Mouse (Mus musculus): ENCODE measurements at regions not wholly inside any gene's neighbourhood (a gene's known extent, or its start where the extent isn't known, plus 50 kb on each side); places are given as distances from the start of the nearest gene placed in this dataset.

DNA sequence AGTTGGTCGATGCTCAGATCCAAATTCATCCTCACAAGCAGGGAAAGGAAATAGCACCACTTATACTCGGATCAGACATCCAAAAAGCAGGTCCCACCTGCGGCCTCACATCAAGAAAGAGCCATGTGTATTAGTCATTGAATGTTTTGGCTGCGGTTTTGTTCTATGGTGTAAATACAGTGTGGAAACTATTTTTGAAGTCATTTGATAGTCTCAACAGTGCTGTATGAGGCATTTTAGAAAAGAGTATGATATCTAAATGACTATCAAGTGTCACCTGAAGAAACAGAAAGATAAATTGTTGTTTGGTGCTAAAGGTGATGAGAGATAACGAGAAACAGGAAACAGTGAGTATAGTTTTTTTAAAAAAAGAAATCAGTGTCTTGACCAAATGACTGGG is 74.7 kb downstream of the Cep44 start:
- no peak for DNase-seq (ENCODE audit: low spot score in 2 of 2)

DNA sequence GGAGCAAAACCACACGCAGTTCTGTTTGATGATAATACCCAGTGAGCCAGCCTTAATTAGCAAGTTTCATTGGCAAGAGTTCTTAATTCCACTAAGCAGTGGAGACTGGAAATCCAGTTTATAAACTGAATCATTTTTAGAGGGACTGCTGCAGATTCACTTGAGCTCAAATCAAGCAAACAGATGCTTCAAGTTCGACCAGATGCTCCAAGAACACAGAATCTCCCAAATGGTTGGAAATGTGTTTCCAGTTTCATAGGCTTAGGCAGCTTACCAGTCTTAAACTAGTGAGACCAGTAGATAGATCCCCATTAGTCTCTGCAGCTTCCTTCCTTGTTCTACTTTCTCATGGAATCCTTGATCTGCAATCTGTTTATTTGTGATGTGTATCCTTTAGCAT is 75.7 kb downstream of the Cep44 start:
- peak in 1 of 2 experiments; percentile 29 for DNase-seq (ENCODE audit: low spot score in 2 of 2)

DNA sequence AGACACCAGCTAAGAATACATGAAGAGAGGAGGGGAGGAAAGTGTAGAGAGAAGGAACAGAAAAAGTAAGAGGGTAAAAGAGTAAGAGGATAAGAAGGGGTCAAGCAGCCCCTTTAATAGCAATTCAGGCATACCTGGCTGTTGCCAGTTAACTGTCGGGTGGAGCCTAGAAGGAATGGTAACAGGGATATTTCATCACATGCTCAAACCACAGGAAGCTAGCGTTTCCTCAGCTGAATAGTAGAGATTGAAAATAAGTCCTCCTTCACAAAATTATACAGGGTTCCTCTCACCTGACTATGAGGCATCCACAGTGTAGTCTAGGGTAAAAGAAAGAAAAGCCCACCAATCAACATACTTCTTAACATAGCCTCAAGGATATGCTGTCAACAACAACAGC is 76.5 kb downstream of the Cep44 start:
- DNase-seq (ENCODE audit: low spot score in 2 of 2) = no peak

DNA sequence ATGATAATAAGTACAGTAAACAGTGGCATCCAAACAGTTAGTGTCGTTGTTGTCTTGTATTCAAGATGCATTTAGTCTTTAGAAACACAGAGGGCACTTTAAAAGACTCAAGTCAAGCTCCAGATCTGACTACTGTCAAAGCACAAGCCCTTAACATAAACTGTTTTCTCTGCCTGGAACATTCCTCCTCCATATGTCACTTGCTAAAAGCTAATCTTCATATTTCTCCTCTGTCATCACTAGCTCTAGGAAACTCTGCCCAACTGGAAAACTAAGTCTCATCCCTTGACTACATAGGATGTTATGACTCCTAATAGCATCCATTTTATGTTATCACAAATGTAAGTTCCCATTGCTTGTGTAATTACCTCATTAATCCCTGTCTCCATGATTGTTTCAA is 85.8 kb downstream of the Cep44 start:
- no peak for DNase-seq (ENCODE audit: low spot score in 2 of 2)

DNA sequence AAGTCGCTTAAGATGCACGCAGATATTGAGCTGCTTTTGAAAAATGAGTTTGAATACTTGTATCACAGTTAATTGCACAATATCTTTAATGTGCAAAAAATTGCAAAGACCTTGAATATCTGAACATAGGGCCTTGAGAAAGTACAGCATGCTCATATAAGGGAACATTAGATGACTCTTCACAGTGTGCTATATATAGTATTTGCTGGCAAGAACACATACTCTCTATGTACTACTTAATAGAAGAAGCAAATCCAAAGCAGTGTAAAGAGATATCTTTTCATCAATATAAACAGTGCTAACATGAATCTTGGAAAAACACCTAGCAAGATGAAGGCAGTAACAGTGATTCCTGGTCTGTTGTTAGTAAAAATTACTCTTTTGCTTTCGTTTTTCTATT is 99.9 kb downstream of the Cep44 start:
- no peak for DNase-seq (ENCODE audit: low spot score in 2 of 2)

DNA sequence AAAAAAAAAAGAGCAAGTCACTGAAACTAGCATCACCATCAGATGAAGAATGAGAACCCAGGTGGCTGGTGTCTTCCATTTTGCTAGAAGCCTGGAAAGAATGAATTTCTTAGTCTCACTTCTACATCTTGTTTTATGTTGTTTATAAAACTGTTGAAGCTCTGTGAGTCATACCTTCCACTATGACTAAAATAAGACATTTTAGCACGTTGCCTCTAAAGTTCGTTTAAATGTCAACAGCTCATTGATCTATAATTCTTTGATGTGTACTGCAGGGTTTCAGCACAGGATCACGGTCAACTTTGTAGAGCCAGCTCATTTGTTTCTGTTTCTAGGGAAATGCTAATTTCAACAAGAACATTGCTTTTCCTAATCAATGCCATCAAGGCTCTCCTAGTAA is 107.2 kb downstream of the Cep44 start:
- DNase-seq (ENCODE audit: low spot score in 2 of 2) = no peak

DNA sequence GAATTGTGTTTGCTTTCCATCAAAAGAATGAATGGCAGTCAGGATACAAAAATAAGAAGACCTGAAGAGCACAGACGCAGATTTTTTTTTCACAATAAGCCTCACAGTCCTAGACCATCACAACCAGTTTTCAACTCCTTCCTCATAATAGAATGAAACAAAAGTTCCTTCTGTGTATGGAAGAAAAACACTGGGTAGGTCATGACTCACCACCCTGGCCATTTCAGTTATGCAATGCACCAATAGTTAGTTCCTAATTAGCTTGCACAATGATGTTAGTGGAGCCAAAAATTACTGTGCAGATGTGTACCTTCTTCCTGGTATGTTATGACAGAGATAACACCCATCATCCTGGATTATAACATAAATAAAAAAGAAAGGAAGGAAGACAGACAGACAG is 111.4 kb downstream of the Cep44 start:
- no peak for DNase-seq (ENCODE audit: low spot score in 2 of 2)

DNA sequence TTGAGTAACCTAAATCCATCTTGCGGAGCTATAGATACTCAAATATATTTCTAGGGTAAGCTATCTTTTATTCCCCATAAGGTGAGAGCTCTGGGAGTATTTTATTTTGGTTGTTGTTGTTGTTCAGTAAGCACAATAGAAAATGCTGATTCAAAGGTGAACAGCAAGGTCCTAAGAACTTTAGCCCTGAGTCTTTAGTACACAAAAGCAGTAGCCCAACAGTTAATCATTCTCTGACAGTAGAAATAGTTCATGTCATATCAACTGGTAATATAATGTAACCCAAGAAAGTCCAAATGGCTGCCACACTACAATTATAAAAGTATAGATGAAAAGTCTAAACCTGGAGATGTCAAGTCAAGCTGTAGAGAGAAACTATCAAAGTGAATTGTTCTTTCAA is 116.0 kb downstream of the Cep44 start:
- DNase-seq (ENCODE audit: low spot score in 2 of 2) = no peak

DNA sequence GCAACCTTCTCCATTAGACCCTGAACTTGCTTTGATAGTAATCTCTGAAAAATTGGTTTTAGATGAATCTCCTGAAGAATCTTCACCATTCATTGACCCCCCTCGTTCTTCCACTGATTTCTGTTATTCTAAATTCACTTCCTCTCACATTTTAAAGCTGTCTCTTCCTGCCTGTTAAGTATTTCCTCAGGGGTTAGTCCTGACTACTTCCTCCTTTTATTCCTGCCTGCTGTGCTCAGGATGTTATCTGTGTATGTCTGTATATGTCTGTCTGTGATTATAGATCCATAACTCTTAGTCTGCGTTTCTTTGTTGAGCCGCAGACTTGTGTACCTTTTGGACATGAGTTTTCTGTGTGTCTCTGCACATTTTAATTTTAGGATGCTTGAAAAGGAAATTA is 117.6 kb downstream of the Hpgd start:
- DNase-seq (ENCODE audit: low spot score in 2 of 2) = no peak

DNA sequence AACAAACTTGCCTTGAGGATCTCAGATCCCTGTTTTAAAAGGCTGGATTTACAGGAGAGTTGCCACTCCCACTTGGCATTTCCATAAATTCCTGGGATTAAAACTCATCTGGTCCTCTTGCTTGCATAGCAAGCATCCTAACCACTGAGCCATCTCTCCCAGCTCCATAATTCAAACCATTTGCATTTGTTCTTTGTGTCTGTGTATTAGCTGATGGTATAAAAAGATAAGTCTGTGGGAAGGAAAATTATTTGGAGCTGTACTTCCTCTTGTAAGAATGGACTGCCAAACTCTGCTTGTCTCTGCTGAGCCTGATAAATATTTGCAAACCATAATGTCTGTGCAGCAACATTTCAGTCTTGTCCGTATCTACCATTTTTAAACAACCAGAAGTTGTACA is 116.0 kb downstream of the Hpgd start:
- no peak for DNase-seq (ENCODE audit: low spot score in 2 of 2)

DNA sequence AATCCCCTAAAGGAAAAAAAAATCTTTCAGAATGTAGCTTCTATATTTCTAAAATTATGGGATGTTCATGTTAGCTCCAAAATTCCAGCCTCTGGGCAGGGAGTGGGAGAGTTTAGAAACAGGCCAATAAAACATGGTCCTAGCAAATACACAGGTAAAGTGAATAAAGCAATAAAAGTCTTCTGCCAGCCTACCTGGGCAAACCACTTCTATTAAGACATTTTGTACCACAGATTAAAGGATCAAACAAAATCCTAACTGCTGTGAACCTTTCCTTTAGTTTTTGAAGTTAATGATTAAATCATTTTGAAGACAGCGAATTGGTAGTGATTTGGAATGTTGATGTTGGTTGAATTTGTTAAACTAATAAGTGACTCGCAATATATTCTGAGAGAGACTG is 112.9 kb downstream of the Hpgd start:
- no peak for DNase-seq (ENCODE audit: low spot score in 2 of 2)

DNA sequence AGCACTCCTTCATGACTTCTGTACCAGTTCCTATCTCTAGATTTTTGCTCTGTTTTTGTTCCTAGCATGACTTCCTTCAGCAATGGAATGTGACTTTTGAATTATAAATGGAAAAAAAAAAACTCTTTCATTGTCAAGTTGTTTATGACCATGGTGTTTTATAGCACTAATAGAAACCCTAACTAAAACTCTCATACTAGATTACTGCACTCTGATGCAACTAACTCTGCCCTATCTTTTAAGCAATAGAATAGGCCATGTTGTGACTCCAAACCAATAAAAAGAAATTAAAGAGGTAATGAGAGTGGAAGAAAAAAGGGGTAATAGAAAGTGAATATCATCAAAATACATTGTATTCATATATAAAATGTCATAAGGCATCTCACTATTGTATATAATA is 111.9 kb downstream of the Hpgd start:
- no peak for DNase-seq (ENCODE audit: low spot score in 2 of 2)

DNA sequence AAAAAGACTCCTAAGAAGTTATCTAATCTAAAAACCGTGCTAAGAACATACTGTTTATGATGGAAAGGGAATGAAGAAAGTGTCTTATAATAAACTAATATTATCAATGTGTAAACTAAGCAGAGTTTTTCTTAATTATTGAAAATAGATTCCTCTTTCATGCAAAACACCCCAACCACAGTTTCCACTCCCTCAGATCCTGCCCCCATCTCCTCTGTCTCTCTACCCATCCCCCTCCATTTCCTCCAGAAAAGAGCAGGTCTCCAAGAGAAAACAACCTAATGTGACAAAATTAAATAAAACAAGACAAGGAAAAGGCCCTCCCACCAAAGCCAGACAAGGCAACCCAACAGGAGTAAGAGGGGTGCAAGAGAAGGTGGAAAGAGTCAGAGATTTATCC is 103.2 kb downstream of the Hpgd start:
- no peak for DNase-seq (ENCODE audit: low spot score in 2 of 2)

DNA sequence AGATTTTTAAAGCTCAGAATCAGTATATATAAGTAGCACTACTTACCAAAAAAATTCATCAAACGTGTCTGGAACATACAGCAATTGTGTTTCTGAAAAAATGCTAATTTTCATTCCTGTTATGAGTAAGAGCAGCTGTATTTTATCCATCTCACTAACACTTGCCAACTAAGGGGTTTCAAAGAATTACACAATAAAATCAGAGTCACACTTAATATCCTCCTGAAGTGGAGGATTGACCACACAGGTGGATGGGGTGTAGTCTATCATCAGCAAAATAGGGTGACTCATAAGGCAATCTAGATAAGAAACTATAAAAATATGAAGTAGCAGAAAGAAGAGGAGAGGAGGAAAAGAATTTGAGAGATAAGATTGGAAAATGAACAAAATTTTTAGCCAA is 102.0 kb downstream of the Hpgd start:
- DNase-seq (ENCODE audit: low spot score in 2 of 2) = no peak

DNA sequence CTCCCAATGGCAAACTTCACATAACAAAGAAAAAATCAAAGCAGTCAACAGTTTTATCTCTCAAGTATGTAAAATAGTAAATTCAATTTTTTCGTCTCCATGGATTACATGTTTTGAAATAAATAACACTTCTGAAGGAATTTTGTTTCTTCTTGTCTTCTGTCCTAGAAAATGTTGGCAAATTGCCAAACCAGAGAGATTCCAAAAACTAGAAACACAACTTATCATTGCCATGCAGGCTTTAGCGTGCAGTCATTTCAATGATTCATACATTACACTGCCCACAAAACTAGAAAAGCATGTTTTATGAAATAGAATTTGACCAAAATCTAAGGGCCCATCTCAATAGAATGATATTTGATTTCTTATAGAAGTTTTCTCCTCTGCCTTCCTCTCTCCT is 98.2 kb downstream of the Hpgd start:
- DNase-seq (ENCODE audit: low spot score in 2 of 2) = no peak

DNA sequence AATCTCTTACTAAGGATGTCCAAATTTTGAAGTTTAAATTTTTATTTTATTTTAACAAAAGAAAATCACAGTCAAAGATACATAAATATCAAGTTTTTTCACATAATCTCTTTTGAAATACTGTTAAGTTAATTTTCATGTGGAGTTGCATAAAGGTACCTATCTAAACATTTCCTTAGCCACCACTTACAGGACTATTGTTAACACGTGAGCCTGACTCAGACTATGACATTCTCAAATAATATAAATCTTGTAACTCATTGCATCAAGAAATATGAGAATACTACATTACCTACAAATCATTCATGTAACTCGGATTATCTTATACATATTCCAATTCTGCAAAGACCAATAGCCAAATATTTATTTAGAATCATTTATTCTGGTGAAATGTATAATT is 97.8 kb downstream of the Hpgd start:
- no peak for DNase-seq (ENCODE audit: low spot score in 2 of 2)

Measured in right cerebral cortex, postnatal 10 days (tissue).